Mouse (Mus musculus): ENCODE data around the gene Abce1. TPM values are rescaled to one million over a fixed set of nuclear protein-coding genes. Genes with fewer than 3 reads are reported as not detected.

Gene Abce1
- polyA plus RNA-seq, 1 experiment = 16.2 TPM

GRCm38 (mm10) chr8:79639586-79640451, 71.7 kb downstream of the Abce1 start, which contains the start of gene Otud4:
TSS of gene Otud4 (plus strand) at chr8:79639618.
- DNase-seq (ENCODE audit: low read depth) = no peak

GRCm38 (mm10) chr8:79638707-79639549, 72.6 kb downstream of the Abce1 start:
- peak; percentile 72 for DNase-seq (ENCODE audit: low read depth)

- DNase-seq (ENCODE audit: low read depth) = no peak
Measured at GRCm38 (mm10) chr8:79638001-79638706, 73.4 kb downstream of the Abce1 start.

GRCm38 (mm10) chr8:79637237-79637636, 74.3 kb downstream of the Abce1 start:
- DNase-seq (ENCODE audit: low read depth) = no peak

GRCm38 (mm10) chr8:79636151-79636550, 75.4 kb downstream of the Abce1 start:
- DNase-seq (ENCODE audit: low read depth) = no peak

GRCm38 (mm10) chr8:79635491-79635890, 76.0 kb downstream of the Abce1 start:
- DNase-seq (ENCODE audit: low read depth) = no peak

Other genes with a start within 250 kb of the Abce1 start
- 27.8 and 31.5 TPM in 2 replicates for gene Otud4, start 72.1 kb downstream of the Abce1 start, polyA plus RNA-seq (2012; rRNA removed)
- gene Anapc10, start 80 bp upstream of the Abce1 start, polyA plus RNA-seq (2012; rRNA removed) = 1.5 and 2.3 TPM in 2 replicates